Mouse (Mus musculus): Measurements from ENCODE around the gene Ube2z. TPM values are rescaled to one million over a fixed set of nuclear protein-coding genes. Genes with fewer than 3 reads are reported as not detected.
A peak's percentile ranks its signal among the peaks of the same experiment; 100 is the strongest.
"Not testable (repeated sequence)": the region's sequence is repeated elsewhere in the genome, so short reads cannot be mapped to it uniquely, and the experiment has no call there.

Gene Ube2z
- polyA plus RNA-seq (2012; rRNA removed) = 47.7 and 49.4 TPM in 2 replicates

- Histone ChIP-seq H3K27ac (ENCODE audit: insufficient read depth, low read length) (peak within 1 kb of the TSS; percentile 85), H3K4me1 (ENCODE audit: control insufficient read depth, insufficient read depth, low read length) (peaks cover 4% of the 10 kb centered on the region), H3K4me3 (ENCODE audit: insufficient read depth, low read length) (peak within 1 kb of the TSS; percentile 91)
- TF ChIP-seq CTCF (IDR thresholded peaks at IDR 0.05; ENCODE audit: extremely low read depth, insufficient read depth, low read length) = no peak
- peak; percentile 74 for TF ChIP-seq POLR2A (IDR thresholded peaks at IDR 0.05; ENCODE audit: extremely low read depth, insufficient read depth, low read length)
These were observed at the start of gene Ube2z for GRCm38 (mm10) chr11:96065215-96065911. TSS of gene Ube2z (minus strand) at chr11:96065388.

- no peak for TF ChIP-seq POLR2A (IDR thresholded peaks at IDR 0.05; ENCODE audit: extremely low read depth, insufficient read depth, low read length)
- no peak for TF ChIP-seq CTCF (IDR thresholded peaks at IDR 0.05; ENCODE audit: extremely low read depth, insufficient read depth, low read length)
- no peak overlapping the region for H3K27ac ChIP-seq (ENCODE audit: insufficient read depth, low read length)
- no peaks in the 10 kb centered on the region for H3K4me1 ChIP-seq (ENCODE audit: control insufficient read depth, insufficient read depth, low read length)
- H3K4me3 ChIP-seq (ENCODE audit: insufficient read depth, low read length) = no peak overlapping the region
These were observed 48.9 kb upstream of the Ube2z start for GRCm38 (mm10) chr11:96114077-96114476.

GRCm38 (mm10) chr11:96111751-96112150 is 46.6 kb upstream of the Ube2z start, which contains the start of gene Calcoco2:
TSS of gene Calcoco2 (minus strand) at chr11:96111964.
- H3K27ac ChIP-seq (ENCODE audit: insufficient read depth, low read length) = no peak within 1 kb of the TSS
- TF ChIP-seq POLR2A (IDR thresholded peaks at IDR 0.05; ENCODE audit: extremely low read depth, insufficient read depth, low read length) (no peak), CTCF (IDR thresholded peaks at IDR 0.05; ENCODE audit: extremely low read depth, insufficient read depth, low read length) (no peak)
- no peaks in the 10 kb centered on the region for H3K4me1 ChIP-seq (ENCODE audit: control insufficient read depth, insufficient read depth, low read length)
- H3K4me3 ChIP-seq (ENCODE audit: insufficient read depth, low read length) = no peak within 1 kb of the TSS

GRCm38 (mm10) chr11:96110950-96111349 is 45.8 kb upstream of the Ube2z start:
- H3K27ac ChIP-seq (ENCODE audit: insufficient read depth, low read length); H3K4me1 ChIP-seq (ENCODE audit: control insufficient read depth, insufficient read depth, low read length); H3K4me3 ChIP-seq (ENCODE audit: insufficient read depth, low read length): not testable (repeated sequence)

GRCm38 (mm10) chr11:96108376-96108775 is 43.2 kb upstream of the Ube2z start:
- Histone ChIP-seq H3K4me3 (ENCODE audit: insufficient read depth, low read length) (no peak overlapping the region), H3K27ac (ENCODE audit: insufficient read depth, low read length) (no peak overlapping the region), H3K4me1 (ENCODE audit: control insufficient read depth, insufficient read depth, low read length) (no peaks in the 10 kb centered on the region)
- TF ChIP-seq CTCF (IDR thresholded peaks at IDR 0.05; ENCODE audit: extremely low read depth, insufficient read depth, low read length) (no peak), POLR2A (IDR thresholded peaks at IDR 0.05; ENCODE audit: extremely low read depth, insufficient read depth, low read length) (no peak)

- Histone ChIP-seq H3K4me1 (ENCODE audit: control insufficient read depth, insufficient read depth, low read length) (no peaks in the 10 kb centered on the region), H3K4me3 (ENCODE audit: insufficient read depth, low read length) (no peak overlapping the region), H3K27ac (ENCODE audit: insufficient read depth, low read length) (no peak overlapping the region)
- TF ChIP-seq CTCF (IDR thresholded peaks at IDR 0.05; ENCODE audit: extremely low read depth, insufficient read depth, low read length) = peak; percentile 96
- TF ChIP-seq POLR2A (IDR thresholded peaks at IDR 0.05; ENCODE audit: extremely low read depth, insufficient read depth, low read length) = no peak
These were observed 28.2 kb upstream of the Ube2z start for GRCm38 (mm10) chr11:96093361-96093760.

- Histone ChIP-seq H3K27ac (ENCODE audit: insufficient read depth, low read length) (no peak overlapping the region), H3K4me3 (ENCODE audit: insufficient read depth, low read length) (no peak overlapping the region), H3K4me1 (ENCODE audit: control insufficient read depth, insufficient read depth, low read length) (no peaks in the 10 kb centered on the region)
- no peak for TF ChIP-seq POLR2A (IDR thresholded peaks at IDR 0.05; ENCODE audit: extremely low read depth, insufficient read depth, low read length)
- TF ChIP-seq CTCF (IDR thresholded peaks at IDR 0.05; ENCODE audit: extremely low read depth, insufficient read depth, low read length) = no peak
These were observed 27.6 kb upstream of the Ube2z start for GRCm38 (mm10) chr11:96092674-96093291.

GRCm38 (mm10) chr11:96091073-96091472 is 25.9 kb upstream of the Ube2z start:
- no peak overlapping the region for H3K4me3 ChIP-seq (ENCODE audit: insufficient read depth, low read length)
- no peak overlapping the region for H3K27ac ChIP-seq (ENCODE audit: insufficient read depth, low read length)
- peak; percentile 12; the same call in 1 of the 2 replicates for TF ChIP-seq CTCF (IDR thresholded peaks at IDR 0.05; ENCODE audit: extremely low read depth, insufficient read depth, low read length)
- no peak for TF ChIP-seq POLR2A (IDR thresholded peaks at IDR 0.05; ENCODE audit: extremely low read depth, insufficient read depth, low read length)
- H3K4me1 ChIP-seq (ENCODE audit: control insufficient read depth, insufficient read depth, low read length) = no peaks in the 10 kb centered on the region

- Histone ChIP-seq H3K27ac (ENCODE audit: insufficient read depth, low read length) (no peak overlapping the region), H3K4me3 (ENCODE audit: insufficient read depth, low read length) (no peak overlapping the region), H3K4me1 (ENCODE audit: control insufficient read depth, insufficient read depth, low read length) (no peaks in the 10 kb centered on the region)
- TF ChIP-seq CTCF (IDR thresholded peaks at IDR 0.05; ENCODE audit: extremely low read depth, insufficient read depth, low read length) (no peak), POLR2A (IDR thresholded peaks at IDR 0.05; ENCODE audit: extremely low read depth, insufficient read depth, low read length) (no peak)
These were observed 22.8 kb upstream of the Ube2z start for GRCm38 (mm10) chr11:96087981-96088380.

- TF ChIP-seq POLR2A (IDR thresholded peaks at IDR 0.05; ENCODE audit: extremely low read depth, insufficient read depth, low read length) (no peak), CTCF (IDR thresholded peaks at IDR 0.05; ENCODE audit: extremely low read depth, insufficient read depth, low read length) (no peak)
- Histone ChIP-seq H3K27ac (ENCODE audit: insufficient read depth, low read length) (no peak overlapping the region), H3K4me3 (ENCODE audit: insufficient read depth, low read length) (no peak overlapping the region), H3K4me1 (ENCODE audit: control insufficient read depth, insufficient read depth, low read length) (no peaks in the 10 kb centered on the region)
These were observed 17.5 kb upstream of the Ube2z start for GRCm38 (mm10) chr11:96082682-96083081.

Measured in cortical plate, adult 2 months (tissue).